Mouse (Mus musculus): ENCODE data around the gene Klhl22.

DNA sequence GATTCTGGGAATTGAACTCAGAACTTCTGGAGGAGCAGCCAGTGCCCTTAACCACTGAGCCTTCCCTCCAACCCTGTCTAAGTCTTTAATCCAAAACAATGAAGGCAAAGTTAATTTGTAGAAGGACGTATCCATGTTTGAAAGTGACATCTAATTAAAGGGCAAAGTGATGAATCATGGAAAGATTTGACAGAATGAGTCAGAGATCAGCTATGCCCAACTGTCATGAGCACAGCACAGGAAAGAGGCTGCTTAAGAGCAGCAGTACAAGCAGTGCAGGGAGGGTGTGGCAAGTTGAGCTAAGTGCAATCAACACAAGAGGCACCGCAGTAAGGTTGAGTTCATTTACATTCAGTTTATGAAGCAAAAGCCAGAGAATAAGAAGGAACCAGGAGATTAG lies 14.4 kb upstream of the Klhl22 start:
- TF ChIP-seq EP300 (IDR thresholded peaks at IDR 0.05) (no peak), CTCF (IDR thresholded peaks at IDR 0.05) (no peak)

All from lung, postnatal 0 days (tissue).